Mouse (Mus musculus) c-Kit-positive CD71-negative TER-119-negative erythroid progenitor cells, embryonic 14.5 days (primary cell): ENCODE data around the gene Hspb7.
A peak's percentile ranks its signal among the peaks of the same experiment; 100 is the strongest.

Experiments
- DNase-seq: peaks from one replicate; pipeline ENCODE4 v3.0.0-alpha.2; 2013; ENCODE audit warnings: low read depth

The Hspb7 gene

DNA sequence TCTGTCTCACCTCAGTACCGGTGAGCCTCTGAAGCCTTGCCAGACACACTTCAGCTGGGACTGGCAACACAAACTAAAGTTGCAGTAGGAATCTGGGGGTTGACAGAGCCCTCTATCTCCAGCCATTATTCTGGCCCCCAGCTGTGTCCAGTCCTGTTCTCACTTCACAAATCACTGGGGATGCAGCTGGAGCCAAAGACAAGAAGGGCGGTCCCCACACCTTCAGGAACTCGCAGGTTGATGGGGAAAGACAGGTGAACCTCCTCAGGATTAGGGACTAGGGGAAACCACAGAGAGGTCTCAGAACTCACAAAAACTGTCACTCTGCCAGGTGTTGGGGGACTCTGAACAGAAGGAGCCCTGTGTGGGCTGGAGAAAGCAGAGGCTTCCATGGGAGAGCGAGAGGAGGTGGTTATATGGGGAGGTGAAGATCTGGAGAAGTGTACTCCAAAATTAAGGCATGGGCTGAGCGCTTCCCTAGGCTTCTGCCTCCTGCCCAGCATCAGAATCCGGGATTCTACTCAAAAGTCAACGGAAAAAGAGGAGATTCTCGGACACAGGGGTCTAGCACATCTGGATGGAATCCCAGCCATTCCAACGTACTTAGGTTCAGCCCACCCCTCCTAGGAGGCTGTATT, at the start of gene Hspb7:
Gene Hspb7, plus strand, starts transcription at position 588 of the 638 bp plus-strand sequence.
- no peak for DNase-seq

- DNase-seq, result no peak
These were observed 48.2 kb upstream of the Hspb7 start for GRCm38 (mm10) chr4:141372426-141372825.

- DNase-seq, result no peak
These were observed 40.9 kb upstream of the Hspb7 start for GRCm38 (mm10) chr4:141379674-141380073.

GRCm38 (mm10) chr4:141382406-141382805, 38.2 kb upstream of the Hspb7 start:
- DNase-seq, result no peak

- DNase-seq, result peak; percentile 47
These were observed 35.3 kb upstream of the Hspb7 start for GRCm38 (mm10) chr4:141385275-141385674.

GRCm38 (mm10) chr4:141386150-141386549, 34.4 kb upstream of the Hspb7 start:
- no peak for DNase-seq

GRCm38 (mm10) chr4:141387093-141387784, 33.3 kb upstream of the Hspb7 start:
- DNase-seq, result peak; percentile 83

- no peak for DNase-seq
These were observed 32.6 kb upstream of the Hspb7 start for GRCm38 (mm10) chr4:141387933-141388332.

- no peak for DNase-seq
These were observed 31.0 kb upstream of the Hspb7 start for GRCm38 (mm10) chr4:141389366-141390150.

DNA sequence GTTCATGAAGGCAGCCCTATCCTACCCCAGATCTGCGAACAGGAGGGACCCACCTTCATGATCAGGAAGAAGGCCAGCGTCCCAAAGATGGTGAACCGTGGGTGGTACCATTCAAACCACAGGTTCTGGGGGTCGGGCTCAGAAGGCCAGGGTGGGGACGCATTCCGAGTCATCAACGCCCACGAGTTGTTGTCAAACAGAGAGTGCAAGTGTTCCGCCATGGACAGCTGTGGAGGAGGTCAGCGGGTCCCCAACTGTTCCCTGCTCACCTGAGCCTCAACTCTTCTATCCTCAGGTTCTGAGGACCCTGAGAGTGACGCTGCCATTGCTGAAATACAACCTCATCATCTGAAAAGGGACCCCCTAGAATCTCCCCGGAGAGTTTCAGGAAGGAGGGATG, 29.3 kb upstream of the Hspb7 start:
- DNase-seq, result no peak

DNA sequence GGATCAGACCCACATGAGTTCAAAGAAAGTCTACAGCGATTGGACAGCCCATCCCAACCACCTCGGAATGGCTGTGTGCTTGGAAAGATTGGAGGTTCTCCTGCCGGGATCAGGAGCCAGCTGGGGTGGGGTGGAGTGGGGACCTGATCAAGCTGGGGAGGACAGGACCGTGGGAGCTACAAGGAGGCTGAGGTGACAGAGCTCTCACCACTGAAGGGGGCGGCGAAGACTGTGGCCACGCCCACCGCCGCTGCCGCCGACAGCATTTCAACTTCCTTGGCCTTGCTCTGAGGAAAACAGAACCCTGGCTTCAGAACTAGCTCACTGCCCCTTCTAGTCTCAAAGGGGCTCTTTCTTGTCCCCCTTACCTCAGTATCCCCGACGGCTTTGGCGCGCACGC, 25.8 kb upstream of the Hspb7 start:
- DNase-seq, result no peak

DNA sequence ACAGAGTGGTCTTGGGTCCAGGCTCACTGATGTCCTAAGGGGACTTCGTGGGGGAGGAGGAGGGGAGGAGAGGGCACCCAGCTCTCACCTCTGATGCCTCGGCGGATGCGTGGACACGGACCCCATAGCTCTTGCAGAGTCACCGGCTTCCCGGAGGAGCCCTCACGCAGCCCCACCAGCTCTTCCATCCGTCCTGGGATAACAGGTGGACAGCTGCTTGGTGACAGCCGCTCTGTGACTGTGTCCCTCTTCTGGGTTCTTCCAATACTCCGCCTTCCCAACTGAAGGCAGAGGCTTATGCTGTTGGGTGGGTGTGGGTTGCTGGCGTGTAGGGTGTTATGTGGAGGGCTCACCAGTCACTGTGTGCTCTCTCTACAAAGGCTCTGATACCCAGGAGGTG, 22.7 kb upstream of the Hspb7 start:
- DNase-seq, result no peak

DNA sequence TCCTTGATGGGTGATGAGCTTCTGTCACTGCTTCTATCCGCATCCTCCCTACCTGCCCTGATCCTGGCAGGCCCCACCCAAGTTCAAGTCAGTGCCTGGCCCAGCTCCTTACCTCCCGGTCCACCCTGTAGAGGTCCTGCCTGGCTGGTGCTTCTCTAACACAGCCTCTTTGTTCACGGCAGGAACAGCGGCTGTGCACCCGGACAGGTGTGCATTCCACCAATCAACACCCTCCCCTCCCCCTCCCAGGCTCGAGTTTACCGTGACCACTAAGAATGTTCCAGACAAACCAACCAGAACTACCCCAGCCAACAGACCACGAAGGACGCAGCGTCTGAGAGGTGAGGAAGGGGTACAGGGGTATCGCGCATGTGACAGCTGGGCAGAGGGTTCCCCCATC, 22.0 kb upstream of the Hspb7 start, which contains the start of gene Clcnka:
Gene Clcnka, minus strand, starts transcription at position 180 of the 400 bp plus-strand sequence.
- no peak for DNase-seq

DNA sequence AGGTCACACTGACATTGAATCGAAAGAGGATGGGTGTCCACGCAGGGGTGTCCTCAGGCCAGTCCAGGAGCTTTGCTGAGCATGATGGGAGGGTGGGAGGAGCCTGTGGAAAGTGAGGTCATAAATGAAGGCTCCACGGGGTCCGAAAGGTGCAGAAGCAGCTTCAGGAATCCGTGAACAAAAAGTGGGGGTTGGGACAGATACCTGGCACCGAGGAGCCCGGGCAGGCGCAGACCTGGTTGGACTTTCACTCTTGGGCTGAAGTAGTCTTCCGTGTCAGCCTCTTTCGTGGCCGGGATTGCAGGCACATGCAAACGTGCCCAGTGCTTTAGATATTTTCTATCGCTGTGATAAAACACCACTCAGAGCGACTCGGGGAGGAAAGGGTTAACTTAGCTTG, 20.4 kb upstream of the Hspb7 start:
- DNase-seq, result no peak

- peak; percentile 70 for DNase-seq
These were observed 15.9 kb upstream of the Hspb7 start for GRCm38 (mm10) chr4:141404518-141405313.

DNA sequence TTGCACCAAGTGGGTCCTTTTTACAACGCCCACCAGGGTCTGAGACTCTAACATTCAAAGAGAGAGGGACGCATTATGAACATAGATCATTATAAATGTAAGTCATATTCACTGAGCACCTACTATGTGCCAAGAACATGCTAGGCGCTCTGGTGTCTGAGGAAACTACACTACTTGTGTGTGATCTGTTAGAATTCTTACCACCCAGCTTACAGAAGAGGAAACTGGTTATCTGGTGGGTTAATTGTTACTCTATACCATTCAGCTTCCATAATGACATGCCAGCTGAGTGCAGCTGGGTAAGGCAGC, 15.3 kb upstream of the Hspb7 start:
- DNase-seq, result no peak

DNA sequence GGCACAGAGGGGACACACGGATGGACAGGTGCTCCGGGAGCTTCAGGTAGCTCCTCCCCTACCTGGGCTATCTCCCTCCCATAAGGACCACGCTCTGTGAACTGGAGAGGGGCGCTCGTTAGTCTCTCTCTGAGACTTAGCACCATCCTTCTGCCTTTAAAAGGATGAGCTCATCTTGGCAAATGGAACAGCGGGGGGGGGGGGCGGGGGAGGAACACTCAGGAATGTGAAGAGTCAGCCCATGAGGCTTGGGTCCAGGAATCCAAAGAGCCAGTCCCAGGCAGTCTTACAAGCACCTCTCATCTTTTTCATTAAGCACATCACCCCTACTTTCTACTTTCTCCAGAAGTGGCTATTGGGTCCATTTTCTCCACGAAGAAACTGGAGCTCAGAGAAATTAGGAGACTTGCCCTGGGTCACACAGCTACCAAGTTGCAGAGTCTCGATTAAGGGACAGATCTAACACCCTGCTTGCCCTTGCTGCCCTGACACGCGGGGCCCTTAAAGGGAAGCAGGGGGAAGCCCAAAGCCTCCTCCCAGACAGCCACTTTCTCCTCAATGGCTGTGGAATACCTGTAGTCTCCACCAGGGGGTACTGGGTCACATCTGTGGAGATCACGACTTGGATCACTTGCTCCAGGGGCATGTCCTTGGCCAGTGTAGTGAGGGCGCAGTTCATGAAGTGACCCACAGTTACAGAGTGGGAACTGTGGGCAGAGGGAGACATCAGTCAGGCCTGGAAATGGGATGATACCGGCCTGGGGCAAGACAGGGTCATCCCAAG, 13.9 kb upstream of the Hspb7 start:
- DNase-seq, result peak; percentile 67

GRCm38 (mm10) chr4:141408577-141408976, 12.0 kb upstream of the Hspb7 start:
- DNase-seq, result no peak

GRCm38 (mm10) chr4:141411430-141411992, 9.1 kb upstream of the Hspb7 start:
- no peak for DNase-seq

DNA sequence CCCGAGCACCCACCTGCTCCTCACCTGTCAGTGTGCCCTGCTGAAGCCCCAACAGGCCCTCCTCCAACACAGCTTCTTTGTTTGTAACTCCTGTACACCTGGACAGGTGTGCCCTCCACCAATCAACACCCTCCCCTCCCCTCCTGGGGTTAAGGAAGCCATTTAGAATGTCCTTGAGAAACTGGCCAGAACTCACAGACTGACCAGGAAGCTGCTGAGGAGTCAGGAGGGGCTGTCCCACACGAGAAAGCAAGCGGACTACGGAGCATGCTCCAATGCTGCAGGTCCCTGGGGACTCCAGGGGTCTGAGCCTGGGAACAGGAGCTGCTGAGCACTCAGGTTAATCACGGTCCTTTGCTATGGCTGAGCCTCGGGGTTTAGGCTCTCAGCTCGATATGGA, 4.7 kb upstream of the Hspb7 start, which contains the start of gene Clcnkb:
Gene Clcnkb, minus strand, starts transcription at position 91 of the 400 bp plus-strand sequence.
- no peak for DNase-seq
